Mouse (Mus musculus): Measurements from ENCODE around the gene Klhl24. TPM values are rescaled to one million over a fixed set of nuclear protein-coding genes. Genes with fewer than 3 reads are reported as not detected.

Gene Klhl24
- total RNA-seq, 2 experiments from 2014 or later, result 178 to 187 TPM

GRCm38 (mm10) chr16:20153742-20154141, 56.4 kb downstream of the Klhl24 start:
- no peak for TF ChIP-seq CTCF (IDR thresholded peaks at IDR 0.05)
- no peak overlapping the region for H3K4me3 ChIP-seq
- no peak for DNase-seq
- intact Hi-C loops (cut with DNase I), result no loop called here
- no peak overlapping the region for H3K27ac ChIP-seq

- peak; percentile 46 for TF ChIP-seq CTCF (IDR thresholded peaks at IDR 0.05)
- no peak overlapping the region for H3K27ac ChIP-seq
- DNase-seq, result no peak
- intact Hi-C loops (cut with DNase I), result no loop called here
- H3K4me3 ChIP-seq, result no peak overlapping the region
Measured at GRCm38 (mm10) chr16:20160130-20160529, 62.8 kb downstream of the Klhl24 start.

GRCm38 (mm10) chr16:20169071-20169470, 71.7 kb downstream of the Klhl24 start:
- intact Hi-C loops (cut with DNase I), result no loop called here
- no peak overlapping the region for H3K27ac ChIP-seq

GRCm38 (mm10) chr16:20169471-20170106, 72.2 kb downstream of the Klhl24 start:
- intact Hi-C loops (cut with DNase I), result no loop called here
- DNase-seq, result peak; percentile 15
- TF ChIP-seq CTCF (IDR thresholded peaks at IDR 0.05), result no peak; the same call in 1 of the 2 replicates
- Histone ChIP-seq H3K4me3 (no peak overlapping the region), H3K27ac (no peak overlapping the region)

More at GRCm38 (mm10) chr16:20169071-20169470, 71.7 kb downstream of the Klhl24 start:
- no peak overlapping the region for H3K4me3 ChIP-seq
- DNase-seq, result no peak
- TF ChIP-seq CTCF (IDR thresholded peaks at IDR 0.05), result no peak

Other genes with a start within 250 kb of the Klhl24 start
- 1 to 10 TPM in 1 of 2 experiments, under 1 TPM in 1; 0.64 to 1.1 TPM for gene Klhl6, start 114.5 kb upstream of the Klhl24 start, total RNA-seq (2021)
- gene Yeats2, start 43.5 kb downstream of the Klhl24 start, total RNA-seq (2021), result 1 to 10 TPM; 5.7 to 6.9 TPM
- under 1 TPM; 0.26 to 0.78 TPM for gene Map6d1, start 143.8 kb downstream of the Klhl24 start, total RNA-seq (2021)
- gene Parl, start 204.8 kb downstream of the Klhl24 start, total RNA-seq (2021), result 10 to 100 TPM; 60.9 to 69.8 TPM
- gene Cyp2ab1, start 227.9 kb downstream of the Klhl24 start, total RNA-seq (2021), result 1 to 10 TPM in 1 of 2 experiments, under 1 TPM in 1; 0.18 to 1.0 TPM

Measured in gastrocnemius, adult 2 months (tissue).